Mouse (Mus musculus) G1E-ER4 (cell line): ENCODE results near the gene Zfhx3. TPM values are rescaled to one million over a fixed set of nuclear protein-coding genes. Genes with fewer than 3 reads are reported as not detected.

Source experiments
- GATA1 ChIP-seq: IDR thresholded peaks from one replicate; pipeline ENCODE4 v1.8.0; 2012; ENCODE audit warnings: low read length, inconsistent platforms
- polyA plus RNA-seq: library from polyadenylated mRNA; stranded (reverse); fragments of >175 nt; gene quantifications from 2 replicates; pipeline ENCODE4 v1.2.3, GENCODE M21; 2012

The Zfhx3 gene
- polyA plus RNA-seq, 1 experiment = not detected

- no peak for TF ChIP-seq GATA1
These were observed 302.4 kb downstream of the Zfhx3 start for GRCm38 (mm10) chr8:108244636-108245494.

GRCm38 (mm10) chr8:108245575-108245974, 303.1 kb downstream of the Zfhx3 start:
- no peak for TF ChIP-seq GATA1

GRCm38 (mm10) chr8:108246035-108246933, 303.8 kb downstream of the Zfhx3 start:
- TF ChIP-seq GATA1 = no peak

- TF ChIP-seq GATA1 = no peak
These were observed 304.5 kb downstream of the Zfhx3 start for GRCm38 (mm10) chr8:108246934-108247417.

- no peak for TF ChIP-seq GATA1
These were observed 322.2 kb downstream of the Zfhx3 start for GRCm38 (mm10) chr8:108264593-108265160.

GRCm38 (mm10) chr8:108277960-108278359, 335.5 kb downstream of the Zfhx3 start:
- no peak for TF ChIP-seq GATA1

GRCm38 (mm10) chr8:108281981-108282380, 339.5 kb downstream of the Zfhx3 start:
- TF ChIP-seq GATA1 = no peak

GRCm38 (mm10) chr8:108286117-108286516, 343.7 kb downstream of the Zfhx3 start:
- no peak for TF ChIP-seq GATA1

- no peak for TF ChIP-seq GATA1
These were observed 358.6 kb downstream of the Zfhx3 start for GRCm38 (mm10) chr8:108300964-108301615.

GRCm38 (mm10) chr8:108301654-108302053, 359.2 kb downstream of the Zfhx3 start:
- TF ChIP-seq GATA1 = no peak

GRCm38 (mm10) chr8:108305368-108305767, 362.9 kb downstream of the Zfhx3 start:
- TF ChIP-seq GATA1 = no peak

- TF ChIP-seq GATA1 = no peak
These were observed 367.2 kb downstream of the Zfhx3 start for GRCm38 (mm10) chr8:108309525-108310246.

- TF ChIP-seq GATA1 = no peak
These were observed 372.6 kb downstream of the Zfhx3 start for GRCm38 (mm10) chr8:108315046-108315445.

GRCm38 (mm10) chr8:108317532-108318093, 375.2 kb downstream of the Zfhx3 start:
- TF ChIP-seq GATA1 = no peak
